ENCODE assay signal across 26 mouse cellular contexts in the genomic region with DNA sequence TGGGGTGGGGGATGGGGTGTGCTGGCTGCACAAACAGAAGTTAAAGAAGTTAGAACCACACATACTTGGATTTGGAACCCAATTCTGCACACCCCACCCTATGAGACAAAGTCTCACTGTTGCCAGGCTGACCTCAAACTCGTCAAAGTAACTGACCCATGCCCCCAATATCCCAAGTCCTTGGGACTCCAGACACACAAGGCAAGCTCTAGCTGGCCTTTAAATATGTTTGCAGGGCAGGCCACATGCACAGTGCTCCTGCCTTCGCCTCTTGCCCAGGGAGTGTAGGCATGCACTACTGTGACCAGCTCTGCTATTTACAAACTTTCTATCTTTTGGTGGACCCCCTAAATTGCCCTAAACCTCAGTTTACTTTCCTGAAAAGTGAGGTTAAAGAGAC. TPM values are rescaled to one million over a fixed set of nuclear protein-coding genes. Genes with fewer than 3 reads are reported as not detected.
DNase-seq lines count a peak whose midpoint lies in the region; TF ChIP-seq lines count a peak whose summit lies in the region.
"Had no signal": no experiment of that assay in that cellular context is flagged by ENCODE, and none has a peak within 500 bp of the region (broad histone marks: within the 10 kb centered on the region; RNA-seq: fewer than 3 reads in every experiment).

No protein-coding gene starts in this region.

- peak overlapping the region; percentile 82 for H3K4me2 ChIP-seq in myocyte (ENCODE audit: low read depth)
- H3K4me2 ChIP-seq: embryonic facial prominence, embryonic 13.5 days; embryonic facial prominence, embryonic 15.5 days; forebrain, embryonic 12.5 days had no signal

- no peaks in the 10 kb centered on the region for H3K79me2 ChIP-seq in myocyte (ENCODE audit: control insufficient read depth, insufficient read depth)

- H3K4me3 ChIP-seq in gastrocnemius, adult 2 months, result peak overlapping the region; percentile 86
- no peak overlapping the region for H3K4me3 ChIP-seq in myocyte
- no peak overlapping the region for H3K4me3 ChIP-seq in embryonic facial prominence, embryonic 10.5 days
- H3K4me3 ChIP-seq: embryonic facial prominence, embryonic 13.5 days; embryonic facial prominence, embryonic 15.5 days; erythroblast, embryonic 14.5 days; forebrain, embryonic 10.5 days; forebrain, embryonic 12.5 days had no signal

- 77% methylated on average over 2 of the region's 2 CpGs for WGBS in embryonic facial prominence, embryonic 10.5 days

- H3K27ac ChIP-seq in gastrocnemius, adult 2 months, result peak overlapping the region; percentile 99
- no peak overlapping the region for H3K27ac ChIP-seq in embryonic facial prominence, embryonic 10.5 days (replicated peaks)
- H3K27ac ChIP-seq: embryonic facial prominence, embryonic 13.5 days; embryonic facial prominence, embryonic 15.5 days; forebrain, embryonic 10.5 days; forebrain, embryonic 12.5 days had no signal

- H3K9me3 ChIP-seq in embryonic facial prominence, embryonic 10.5 days, result no peaks in the 10 kb centered on the region
- H3K9me3 ChIP-seq: embryonic facial prominence, embryonic 13.5 days; embryonic facial prominence, embryonic 15.5 days; forebrain, embryonic 10.5 days; forebrain, embryonic 12.5 days; G1E had no signal

- no peak overlapping the region for H3ac ChIP-seq in myocyte (ENCODE audit: control insufficient read depth, insufficient read length)

- TF ChIP-seq POLR2A in myocyte (IDR thresholded peaks at IDR 0.05; ENCODE audit: insufficient read length, low read depth), result peak; percentile 24

- DNase-seq in gastrocnemius, adult 2 months, result peak; percentile 54
- no peak for DNase-seq in gastrocnemius, postnatal 25 days
- peak; percentile 10 for DNase-seq in gastrocnemius, postnatal 14 days
- no peak for DNase-seq in gastrocnemius, adult 18-20 months (ENCODE audit: low spot score)
- no peak for DNase-seq in embryonic facial prominence, embryonic 10.5 days (ENCODE audit: low spot score)
- DNase-seq: adrenal gland, adult 8-10 months; adrenal gland, postnatal 14 days; adrenal gland, postnatal 36 days; B cell, adult 2 months; cerebellum, adult 11-12 months; cerebellum, adult 2 months; cerebellum, adult 9-10 months; cerebellum, postnatal 10 days; cerebellum, postnatal 25 days had no signal

- peaks cover 8% of the 10 kb centered on the region for H3K4me1 ChIP-seq in embryonic facial prominence, embryonic 10.5 days
- H3K4me1 ChIP-seq: embryonic facial prominence, embryonic 13.5 days; embryonic facial prominence, embryonic 15.5 days; forebrain, embryonic 10.5 days; forebrain, embryonic 12.5 days had no signal

- intact Hi-C loops in gastrocnemius, adult 2 months (cut with DNase I), result no loop called here
- intact Hi-C loops in gastrocnemius, postnatal 14 days (cut with DNase I; ENCODE audit: low total_unique reads), result no loop called here

- H3K36me3 ChIP-seq in myocyte (ENCODE audit: control insufficient read depth, insufficient read depth), result peaks cover 51% of the 10 kb centered on the region
- H3K36me3 ChIP-seq in embryonic facial prominence, embryonic 10.5 days (replicated peaks), result no peaks in the 10 kb centered on the region
- H3K36me3 ChIP-seq: embryonic facial prominence, embryonic 13.5 days; embryonic facial prominence, embryonic 15.5 days; forebrain, embryonic 10.5 days; forebrain, embryonic 12.5 days; G1E had no signal

- no peak for TF ChIP-seq CTCF in gastrocnemius, adult 2 months (IDR thresholded peaks at IDR 0.05)

- no peaks in the 10 kb centered on the region for H3K27me3 ChIP-seq in myocyte (ENCODE audit: control insufficient read depth, insufficient read depth, insufficient read length)
- H3K27me3 ChIP-seq in embryonic facial prominence, embryonic 10.5 days (replicated peaks; ENCODE audit: low read depth, poor library complexity, severe bottlenecking), result no peaks in the 10 kb centered on the region
- H3K27me3 ChIP-seq: CH12.LX; embryonic facial prominence, embryonic 13.5 days; embryonic facial prominence, embryonic 15.5 days; forebrain, embryonic 12.5 days; Patski had no signal

TF ChIP-seq in myocyte, 11 proteins besides CTCF, POLR2A, EP300 and RAD21:
- TF ChIP-seq SRF (IDR thresholded peaks at IDR 0.05; ENCODE audit: control insufficient read depth, insufficient read length, low read depth), result no peak
- TF ChIP-seq POLR2AphosphoS2 (IDR thresholded peaks at IDR 0.05; ENCODE audit: insufficient read length, low read depth), result peak; percentile 58

RNA-seq across cellular contexts. Expression of gene Atp2a1, which starts 7.7 kb away (rescaled TPM):
- over 10,000 TPM; 21,521 to 26,495 TPM for total RNA-seq in gastrocnemius, adult 2 months (2021)
- over 10,000 TPM; 22,501 to 25,220 TPM for total RNA-seq in gastrocnemius, postnatal 25 days (2021)
- total RNA-seq in gastrocnemius, postnatal 14 days (2021), result over 10,000 TPM; 16,285 to 17,681 TPM
- over 10,000 TPM; 23,271 to 27,147 TPM for total RNA-seq in gastrocnemius, adult 18-20 months (2021)
- polyA plus RNA-seq in myocyte (2012; fragmentation: generic; extraction: Trizol), result 1,699 TPM
- polyA plus RNA-seq in embryonic facial prominence, embryonic 10.5 days (2016; fragmentation: Nextera tagmentation; extraction: Ambion mirVana), result 1.8 and 2.5 TPM in 2 replicates
- total RNA-seq: G1E had no signal
- polyA plus RNA-seq: erythroblast, embryonic 14.5 days had no signal

RNA-seq across cellular contexts. Expression of gene Sh2b1, which starts 20.0 kb away (rescaled TPM):
- 10 to 100 TPM; 43.0 to 48.1 TPM for total RNA-seq in gastrocnemius, adult 2 months (2021)
- total RNA-seq in gastrocnemius, postnatal 25 days (2021), result 10 to 100 TPM; 41.5 to 43.9 TPM
- 10 to 100 TPM; 47.1 to 47.6 TPM for total RNA-seq in gastrocnemius, postnatal 14 days (2021)
- 10 to 100 TPM; 49.2 to 51.0 TPM for total RNA-seq in gastrocnemius, adult 18-20 months (2021)
- polyA plus RNA-seq in myocyte (2012; fragmentation: generic; extraction: Trizol), result 58.8 TPM
- 53.3 and 54.0 TPM in 2 replicates for polyA plus RNA-seq in embryonic facial prominence, embryonic 10.5 days (2016; fragmentation: Nextera tagmentation; extraction: Ambion mirVana)

RNA-seq across cellular contexts. Expression of gene Rabep2, which starts 26.7 kb away (rescaled TPM):
- 10 to 100 TPM; 14.0 to 14.9 TPM for total RNA-seq in gastrocnemius, adult 2 months (2021)
- total RNA-seq in gastrocnemius, postnatal 25 days (2021), result 10 to 100 TPM; 11.2 to 14.6 TPM
- total RNA-seq in gastrocnemius, postnatal 14 days (2021), result 10 to 100 TPM; 12.1 to 12.7 TPM
- total RNA-seq in gastrocnemius, adult 18-20 months (2021), result 10 to 100 TPM; 10.6 to 13.1 TPM
- 36.7 TPM for polyA plus RNA-seq in myocyte (2012; fragmentation: generic; extraction: Trizol)
- polyA plus RNA-seq in embryonic facial prominence, embryonic 10.5 days (2016; fragmentation: Nextera tagmentation; extraction: Ambion mirVana), result 33.7 and 34.6 TPM in 2 replicates

RNA-seq across cellular contexts. Expression of gene Tufm, which starts 31.9 kb away (rescaled TPM):
- 100 to 1,000 TPM; 111 to 141 TPM for total RNA-seq in gastrocnemius, adult 2 months (2021)
- 100 to 1,000 TPM; 131 to 139 TPM for total RNA-seq in gastrocnemius, postnatal 25 days (2021)
- 100 to 1,000 TPM; 117 to 146 TPM for total RNA-seq in gastrocnemius, postnatal 14 days (2021)
- total RNA-seq in gastrocnemius, adult 18-20 months (2021), result 100 to 1,000 TPM; 118 to 124 TPM
- polyA plus RNA-seq in myocyte (2012; fragmentation: generic; extraction: Trizol), result 167 TPM
- polyA plus RNA-seq in embryonic facial prominence, embryonic 10.5 days (2016; fragmentation: Nextera tagmentation; extraction: Ambion mirVana), result 169 and 185 TPM in 2 replicates

RNA-seq across cellular contexts. Expression of gene Cd19, which starts 40.6 kb away (rescaled TPM):
- not detected for total RNA-seq in gastrocnemius, adult 2 months (2021)
- total RNA-seq in gastrocnemius, postnatal 25 days (2021), result under 1 TPM in 1 of 2 experiments, not detected in 1; 0.48 TPM
- total RNA-seq in gastrocnemius, postnatal 14 days (2021), result under 1 TPM in 1 of 2 experiments, not detected in 1; 0.08 TPM
- total RNA-seq in gastrocnemius, adult 18-20 months (2021), result not detected
- polyA plus RNA-seq in myocyte (2012; fragmentation: generic; extraction: Trizol), result 0.01 TPM
- not detected in 2 replicates for polyA plus RNA-seq in embryonic facial prominence, embryonic 10.5 days (2016; fragmentation: Nextera tagmentation; extraction: Ambion mirVana)
- total RNA-seq: G1E had no signal
- polyA plus RNA-seq: embryonic facial prominence, embryonic 11.5 days; embryonic facial prominence, embryonic 13.5 days; erythroblast, embryonic 14.5 days; forebrain, embryonic 12.5 days; forebrain, embryonic 14.5 days; forebrain, embryonic 16.5 days; G1E; Patski had no signal

Comparison
In these comparisons a context has a peak if more than half of its experiments do, and no peak if none do; other contexts are left out.
1. DNase-seq: peak in gastrocnemius, adult 2 months (single experiment) and gastrocnemius, postnatal 14 days (single experiment); none in gastrocnemius, postnatal 25 days (single experiment), gastrocnemius, adult 18-20 months (single experiment) and embryonic facial prominence, embryonic 10.5 days (single experiment).